Mouse (Mus musculus) liver, adult 2 months (tissue): ENCODE results near the gene Phlda2.

Source experiments
- CTCF ChIP-seq: fragments of 200-500 bp; IDR thresholded peaks from 2 replicates; pipeline ENCODE4 v1.5.1; 2011; ENCODE audit warnings: low read depth, low read length, control low read depth
- POLR2A ChIP-seq: fragments of 200-500 bp; IDR thresholded peaks from 2 replicates; pipeline ENCODE4 v1.6.1; 2011; ENCODE audit warnings: low read length, control low read depth; ENCODE audit not compliant: insufficient read depth; ENCODE audit errors: extremely low read depth

- TF ChIP-seq POLR2A: no peak
- no peak for TF ChIP-seq CTCF
These were observed 41.6 kb downstream of the Phlda2 start for GRCm38 (mm10) chr7:143461294-143461870.
